Mouse (Mus musculus) neural tube, embryonic 12.5 days (tissue): ENCODE data around the gene Gstm7. TPM values are rescaled to one million over a fixed set of nuclear protein-coding genes. Genes with fewer than 3 reads are reported as not detected.
"Not testable (repeated sequence)": the region's sequence is repeated elsewhere in the genome, so short reads cannot be mapped to it uniquely, and the experiment has no call there.

Source experiments
- ATAC-seq: fragments of 200-750 bp; cut with Nextera tagmentation; 2 replicates; pipeline ENCODE4 v1.8.0; 2017; ENCODE audit warnings: low read depth, mild to moderate bottlenecking, moderate TSS enrichment, moderate library complexity; ENCODE audit not compliant: low FRiP score
- H3K27ac ChIP-seq: fragments of 300-500 bp; sonication (generic); 2 replicates; pipeline ENCODE4 v1.5.1; 2016
- H3K27me3 ChIP-seq: fragments of 300-500 bp; sonication (generic); replicated peaks from 2 replicates; pipeline ENCODE4 v1.6.1; 2016; ENCODE audit warnings: mild to moderate bottlenecking
- H3K36me3 ChIP-seq: fragments of 300-500 bp; sonication (generic); 2 replicates; pipeline ENCODE4 v1.6.1; 2016; ENCODE audit warnings: mild to moderate bottlenecking
- H3K4me1 ChIP-seq: fragments of 300-500 bp; sonication (generic); 2 replicates; pipeline ENCODE4 v1.6.1; 2016
- H3K4me2 ChIP-seq: fragments of 300-500 bp; sonication (generic); replicated peaks from 2 replicates; pipeline ENCODE4 v1.6.1; 2016; ENCODE audit warnings: mild to moderate bottlenecking
- H3K4me3 ChIP-seq: fragments of 300-500 bp; sonication (generic); 2 replicates; pipeline ENCODE4 v1.5.1; 2016
- H3K9ac ChIP-seq: fragments of 300-500 bp; sonication (generic); 2 replicates; pipeline ENCODE4 v1.6.1; 2016; ENCODE audit warnings: mild to moderate bottlenecking
- H3K9me3 ChIP-seq: fragments of 300-500 bp; sonication (generic); 2 replicates; pipeline ENCODE4 v1.6.1; 2016; ENCODE audit warnings: mild to moderate bottlenecking
- WGBS: fragments of 180-500 bp; shearing (Covaris S2); methylation state at CpG from one replicate; pipeline ENCODE4 v1.1.7; 2016; 5-methylcytosine and 5-hydroxymethylcytosine counted together
- polyA plus RNA-seq: library from polyadenylated mRNA; unstranded; fragments of >200 nt; fragmentation: Nextera tagmentation; extraction: Ambion mirVana; gene quantifications from 2 replicates; pipeline ENCODE4 v1.2.1, GENCODE M21; 2016

Gene Gstm7
- polyA plus RNA-seq = 76.8 and 79.0 TPM in 2 replicates

DNA sequence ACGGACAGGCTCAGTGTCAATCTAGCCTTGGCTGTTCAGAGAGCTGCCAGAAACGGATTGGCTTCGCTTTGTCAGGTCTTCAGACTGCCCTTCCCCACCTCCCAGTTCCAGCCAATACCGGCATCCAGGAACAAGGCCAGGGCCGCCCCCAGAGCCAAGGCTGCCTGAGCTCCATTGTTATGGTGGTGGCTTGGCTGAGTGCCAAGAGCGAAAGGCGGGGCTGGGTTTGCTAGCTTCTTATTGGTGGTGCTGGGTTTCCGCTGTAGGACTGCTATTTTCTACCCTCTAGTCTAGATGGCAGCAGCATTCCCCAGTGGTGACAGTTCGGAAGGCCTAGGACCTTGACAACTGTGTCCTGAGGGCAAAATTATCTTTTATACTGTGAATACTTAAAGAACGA, at the start of gene Gstm7:
Gstm7 (minus strand) TSS at position 148 of the 400 bp plus-strand sequence.
- Histone ChIP-seq H3K4me2 (peak within 1 kb of the TSS; percentile 60), H3K36me3 (no peaks in the 10 kb centered on the region), H3K4me3 (peak within 1 kb of the TSS; percentile 24; the same call in 1 of the 2 replicates), H3K27me3 (no peaks in the 10 kb centered on the region), H3K9ac (peak within 1 kb of the TSS; percentile 30; the same call in 1 of the 2 replicates), H3K27ac (peak within 1 kb of the TSS; percentile 60), H3K4me1 (peaks cover 20% of the 10 kb centered on the region), H3K9me3 (no peaks in the 10 kb centered on the region)
- peak; percentile 97 for ATAC-seq
- WGBS = 5% methylated on average over 10 of the region's 10 CpGs

DNA sequence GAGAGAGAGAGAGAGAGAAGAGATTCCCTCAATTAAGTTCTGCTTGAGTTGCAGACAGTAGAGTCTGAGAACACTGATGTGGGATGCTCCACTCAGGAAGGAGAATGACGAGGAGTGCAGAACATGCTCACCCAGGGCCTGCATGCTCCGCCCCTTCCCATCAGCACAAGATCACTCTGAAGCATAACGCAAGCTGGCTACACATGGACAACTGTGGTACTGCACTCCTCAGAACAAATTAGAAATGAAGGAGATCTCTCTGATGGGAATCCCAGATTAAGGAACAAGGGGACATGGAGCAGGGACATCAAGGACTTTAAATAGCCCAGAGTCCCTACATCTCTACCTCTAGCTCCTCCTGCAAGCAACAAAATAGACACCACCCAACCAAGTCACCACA, 49.6 kb upstream of the Gstm7 start:
- no peak overlapping the region for H3K27ac ChIP-seq
- no peak overlapping the region for H3K9ac ChIP-seq
- no peak for ATAC-seq
- H3K36me3 ChIP-seq = no peaks in the 10 kb centered on the region
- no peak overlapping the region for H3K4me3 ChIP-seq
- 76% methylated on average over 3 of the region's 3 CpGs for WGBS
- no peak overlapping the region for H3K4me2 ChIP-seq
- H3K27me3 ChIP-seq = no peaks in the 10 kb centered on the region
- H3K9me3 ChIP-seq = no peaks in the 10 kb centered on the region
- no peaks in the 10 kb centered on the region for H3K4me1 ChIP-seq

DNA sequence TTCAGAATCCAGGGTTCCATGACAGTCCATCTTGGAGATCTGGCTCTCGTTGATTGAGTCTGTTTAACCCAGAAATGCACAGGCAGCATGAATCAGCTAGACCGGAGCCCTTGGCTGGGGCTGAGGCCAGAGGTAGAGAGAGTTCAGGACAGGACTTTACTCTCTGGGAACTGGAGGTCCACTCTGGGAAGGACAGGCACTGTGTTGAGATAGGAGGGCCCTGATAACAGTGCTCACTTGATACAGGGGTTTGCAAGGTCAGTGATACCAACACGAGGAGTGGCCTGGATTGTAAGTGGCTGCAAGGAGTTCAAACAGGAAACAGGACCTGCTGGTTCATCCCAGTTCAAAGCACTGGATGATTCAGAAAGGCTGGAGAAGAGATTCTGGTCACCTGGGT, 46.1 kb upstream of the Gstm7 start:
- Histone ChIP-seq H3K4me2 (no peak overlapping the region), H3K9me3 (no peaks in the 10 kb centered on the region), H3K4me3 (no peak overlapping the region), H3K9ac (no peak overlapping the region), H3K27ac (no peak overlapping the region), H3K27me3 (no peaks in the 10 kb centered on the region), H3K36me3 (no peaks in the 10 kb centered on the region), H3K4me1 (no peaks in the 10 kb centered on the region)
- 87% methylated on average over 3 of the region's 3 CpGs for WGBS
- ATAC-seq = no peak

DNA sequence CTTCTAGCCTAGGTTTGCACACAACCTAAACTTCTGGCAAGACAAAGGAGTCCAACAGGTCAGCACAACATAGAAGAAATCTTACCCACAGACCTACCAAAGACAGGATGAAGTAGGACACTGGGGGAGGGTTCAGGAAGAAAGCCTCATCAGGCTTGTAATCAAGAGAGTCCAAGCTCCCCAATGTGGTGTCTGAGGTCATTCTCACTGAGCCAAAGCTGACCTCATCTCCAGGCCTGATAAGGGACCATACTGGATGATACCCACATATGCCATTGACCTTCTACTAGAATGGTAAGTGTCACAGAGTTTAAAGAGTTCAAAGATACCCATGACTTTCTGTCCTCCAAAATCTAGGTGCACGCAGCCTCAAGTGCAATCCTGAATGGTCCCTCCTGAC, 42.6 kb upstream of the Gstm7 start:
- Histone ChIP-seq H3K36me3 (no peaks in the 10 kb centered on the region), H3K27me3 (no peaks in the 10 kb centered on the region), H3K4me1 (no peaks in the 10 kb centered on the region), H3K9me3 (no peaks in the 10 kb centered on the region), H3K4me3 (no peak overlapping the region), H3K9ac (no peak overlapping the region), H3K27ac (no peak overlapping the region), H3K4me2 (no peak overlapping the region)
- WGBS = 97% methylated on average over 1 of the region's 1 CpGs
- no peak for ATAC-seq

DNA sequence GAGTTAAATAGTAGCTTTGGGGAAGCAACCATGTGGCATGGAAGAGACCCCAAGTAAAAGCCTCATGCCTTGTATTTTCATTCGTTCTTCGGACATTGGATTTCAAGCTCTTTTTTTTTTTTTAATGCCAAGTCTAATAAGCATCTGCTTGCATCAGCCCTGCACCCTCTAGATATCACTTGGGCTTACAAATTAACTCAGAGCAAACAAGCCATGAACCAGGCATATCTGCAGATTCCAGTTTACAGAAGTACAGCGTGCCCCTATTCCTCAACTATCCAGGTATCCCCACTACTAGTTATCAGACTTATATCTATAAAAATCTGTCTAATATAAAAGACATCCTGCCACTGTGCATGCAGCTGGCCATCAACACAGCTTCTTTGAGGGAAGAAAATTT, 40.5 kb upstream of the Gstm7 start:
- no peak for ATAC-seq

DNA sequence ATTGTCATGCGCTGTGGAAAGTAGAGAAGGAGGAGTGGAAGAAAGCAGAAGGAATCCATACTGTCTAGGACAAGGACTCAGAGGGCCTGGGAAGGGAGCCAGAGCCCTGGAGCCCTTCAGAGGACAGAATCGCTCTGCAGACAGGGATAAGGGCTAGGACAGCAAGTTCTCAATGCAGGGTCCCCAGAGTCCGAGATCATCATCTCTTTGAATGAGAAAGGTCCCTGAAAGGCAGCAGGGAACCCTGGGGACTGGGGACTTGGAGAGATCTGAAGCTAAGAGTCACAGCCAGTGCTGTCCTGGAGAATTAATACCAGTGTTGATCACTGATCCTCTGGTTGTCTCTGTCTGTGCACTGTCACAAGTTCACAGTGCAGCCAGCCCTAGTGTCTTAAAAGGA, 39.5 kb upstream of the Gstm7 start:
- not testable (repeated sequence) for H3K27ac ChIP-seq, H3K9me3 ChIP-seq, H3K36me3 ChIP-seq, H3K4me1 ChIP-seq, H3K9ac ChIP-seq, H3K4me2 ChIP-seq, ATAC-seq, H3K4me3 ChIP-seq, H3K27me3 ChIP-seq
- WGBS = 60% methylated on average over 3 of the region's 3 CpGs

More for the DNA sequence above, 40.5 kb upstream of the Gstm7 start:
- Histone ChIP-seq H3K9me3 (no peaks in the 10 kb centered on the region), H3K4me2 (no peak overlapping the region), H3K4me3 (no peak overlapping the region), H3K9ac (no peak overlapping the region), H3K27me3 (no peaks in the 10 kb centered on the region), H3K27ac (no peak overlapping the region), H3K36me3 (no peaks in the 10 kb centered on the region), H3K4me1 (no peaks in the 10 kb centered on the region)
- WGBS = 94% methylated on average over 3 of the region's 3 CpGs

DNA sequence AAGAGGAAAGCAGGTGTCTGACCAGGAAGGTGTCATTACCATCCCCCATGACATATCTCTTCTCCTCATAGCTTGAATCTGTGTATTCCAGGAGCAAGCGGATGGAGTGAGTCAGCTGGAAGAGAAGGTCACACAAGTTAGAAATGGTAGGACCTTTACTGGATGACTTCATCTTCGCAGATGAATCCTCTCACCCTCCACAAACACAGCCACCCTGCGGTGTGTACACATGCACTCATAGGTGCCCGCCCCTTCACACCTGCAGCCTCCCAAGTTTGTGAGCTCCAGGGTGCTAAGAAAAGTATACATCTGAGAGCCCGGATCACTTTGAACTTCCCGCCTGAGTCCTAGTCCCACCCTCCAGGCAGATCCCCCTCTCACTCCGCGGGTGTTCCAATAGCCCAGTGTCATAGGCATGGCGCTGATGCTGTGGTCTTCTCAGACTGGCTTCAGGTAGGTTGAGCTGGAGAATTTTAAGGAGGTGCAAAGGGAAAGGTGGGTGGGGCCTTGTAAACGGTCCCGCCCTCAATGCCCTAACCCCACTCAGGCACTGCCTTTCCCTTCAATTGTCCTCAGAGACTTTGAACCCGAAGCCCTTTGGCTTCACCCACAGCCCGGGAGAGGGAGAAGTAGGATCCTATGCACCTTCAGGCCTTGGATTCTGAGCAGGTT, 37.2 kb upstream of the Gstm7 start, which contains the start of gene Gstm3:
Gstm3 (minus strand) TSS at position 560 of the 672 bp plus-strand sequence.
- Histone ChIP-seq H3K4me3 (no peak within 1 kb of the TSS), H3K4me1 (no peaks in the 10 kb centered on the region), H3K36me3 (no peaks in the 10 kb centered on the region), H3K9ac (no peak within 1 kb of the TSS), H3K4me2 (no peak within 1 kb of the TSS), H3K27ac (no peak within 1 kb of the TSS), H3K9me3 (no peaks in the 10 kb centered on the region), H3K27me3 (no peaks in the 10 kb centered on the region)
- WGBS = 51% methylated on average over 13 of the region's 13 CpGs
- ATAC-seq = no peak

DNA sequence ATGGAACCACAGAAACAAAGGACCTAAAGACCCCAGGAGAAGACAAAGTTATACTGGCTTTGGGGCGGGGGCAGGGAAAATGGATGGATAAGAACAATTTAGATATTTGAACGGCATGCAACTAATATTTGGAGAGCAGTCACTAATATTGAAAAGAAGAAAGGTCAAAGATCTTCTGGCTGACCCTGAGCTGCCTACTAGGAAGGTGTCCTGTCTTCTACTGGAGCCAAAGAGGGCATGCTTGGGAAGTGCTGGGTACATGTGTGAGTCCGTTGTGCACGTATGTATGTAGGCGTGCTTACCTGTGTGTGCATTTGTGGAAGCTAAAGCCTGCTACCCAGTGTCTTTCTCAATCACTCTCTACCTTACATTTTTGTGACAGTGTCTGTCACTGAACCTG, 35.0 kb upstream of the Gstm7 start:
- Histone ChIP-seq H3K9me3 (no peaks in the 10 kb centered on the region), H3K9ac (no peak overlapping the region), H3K27me3 (no peaks in the 10 kb centered on the region), H3K4me2 (no peak overlapping the region), H3K36me3 (no peaks in the 10 kb centered on the region), H3K4me1 (no peaks in the 10 kb centered on the region), H3K4me3 (no peak overlapping the region), H3K27ac (no peak overlapping the region)
- no peak for ATAC-seq
- WGBS = 94% methylated on average over 5 of the region's 5 CpGs

DNA sequence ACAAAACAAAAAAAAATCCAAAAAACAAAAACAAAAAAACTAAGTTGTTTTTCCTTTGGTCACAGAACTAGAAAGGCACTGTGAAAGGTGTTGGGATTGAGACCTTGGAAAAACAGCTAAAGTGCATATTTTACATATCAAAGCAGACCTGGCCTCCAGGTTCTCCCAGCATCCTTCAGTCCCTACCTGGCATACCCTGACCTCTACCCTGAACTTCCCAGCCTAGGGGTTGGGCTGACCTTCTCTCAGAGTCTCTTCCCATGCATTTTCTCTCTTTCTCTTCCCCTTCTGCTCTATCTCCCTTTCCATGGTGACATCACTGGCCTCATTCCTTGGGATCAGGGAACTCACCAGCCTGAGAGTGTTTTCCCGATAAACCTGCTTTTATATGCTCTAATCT, 34.0 kb upstream of the Gstm7 start:
- ATAC-seq = no peak
- H3K27me3 ChIP-seq = no peaks in the 10 kb centered on the region

DNA sequence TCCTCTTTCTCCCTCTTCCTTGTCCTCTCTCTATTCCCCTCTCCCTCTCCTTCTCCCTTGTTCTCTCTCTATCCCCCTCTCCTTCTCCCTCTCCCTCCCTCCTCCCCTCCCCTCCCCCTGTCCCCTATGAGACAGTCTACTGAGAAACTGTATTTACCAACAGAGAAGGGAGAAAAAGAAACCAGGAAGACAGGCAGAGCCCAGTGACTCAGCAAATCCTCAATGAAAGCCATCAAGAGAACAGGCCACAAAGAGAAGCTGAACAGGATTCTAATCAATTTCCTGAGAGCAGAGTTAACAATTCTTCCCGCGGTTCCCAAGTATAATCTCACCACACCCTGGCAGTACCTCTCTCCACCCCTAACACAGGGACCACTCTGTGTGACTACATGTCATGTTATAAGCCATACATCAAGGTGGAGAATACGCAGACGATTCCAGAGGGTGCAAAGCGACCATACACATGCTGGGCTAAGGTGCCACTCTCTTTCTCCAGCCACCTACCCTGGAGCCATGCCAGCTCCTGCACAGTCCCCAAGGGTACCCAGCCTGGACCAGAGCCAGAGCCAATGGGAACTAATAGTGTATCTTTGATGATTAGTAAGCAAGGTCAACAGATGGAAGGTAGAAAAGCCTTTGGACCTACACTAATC, 33.2 kb upstream of the Gstm7 start:
- no peaks in the 10 kb centered on the region for H3K4me1 ChIP-seq
- H3K9me3 ChIP-seq = no peaks in the 10 kb centered on the region
- no peak overlapping the region for H3K4me2 ChIP-seq
- no peak overlapping the region for H3K4me3 ChIP-seq
- 75% methylated on average over 5 of the region's 5 CpGs for WGBS
- no peaks in the 10 kb centered on the region for H3K27me3 ChIP-seq
- ATAC-seq = no peak
- H3K9ac ChIP-seq = no peak overlapping the region
- H3K27ac ChIP-seq = no peak overlapping the region
- H3K36me3 ChIP-seq = no peaks in the 10 kb centered on the region

More for the DNA sequence above, 34.0 kb upstream of the Gstm7 start:
- no peak overlapping the region for H3K9ac ChIP-seq
- no peaks in the 10 kb centered on the region for H3K9me3 ChIP-seq
- no peak overlapping the region for H3K4me2 ChIP-seq
- H3K27ac ChIP-seq = no peak overlapping the region
- 76% methylated on average over 1 of the region's 1 CpGs for WGBS
- H3K4me3 ChIP-seq = no peak overlapping the region
- no peaks in the 10 kb centered on the region for H3K36me3 ChIP-seq
- H3K4me1 ChIP-seq = no peaks in the 10 kb centered on the region

DNA sequence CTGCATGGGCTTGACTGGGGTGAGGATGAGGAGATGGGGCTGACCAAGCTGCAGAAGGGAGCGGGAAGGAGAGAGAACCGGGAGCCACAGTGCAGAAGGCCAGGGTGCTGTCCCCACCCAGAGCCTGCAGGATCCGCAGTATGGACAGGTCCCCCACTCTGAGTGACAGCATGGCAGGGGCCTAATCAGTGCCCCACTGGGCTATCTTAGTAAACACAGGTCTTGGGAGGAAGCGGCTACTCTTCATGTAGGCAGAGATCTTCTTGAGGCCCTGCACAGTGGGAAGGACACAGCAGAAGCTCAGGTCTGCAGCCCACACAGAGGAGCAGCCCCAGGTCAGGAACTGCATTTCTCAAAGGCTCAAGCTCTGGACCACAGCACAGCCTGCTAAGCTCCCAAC, 32.4 kb upstream of the Gstm7 start:
- no peak overlapping the region for H3K27ac ChIP-seq
- H3K4me1 ChIP-seq = no peaks in the 10 kb centered on the region
- H3K36me3 ChIP-seq = no peaks in the 10 kb centered on the region
- H3K9ac ChIP-seq = no peak overlapping the region
- H3K4me2 ChIP-seq = no peak overlapping the region
- no peaks in the 10 kb centered on the region for H3K9me3 ChIP-seq
- no peak overlapping the region for H3K4me3 ChIP-seq
- H3K27me3 ChIP-seq = no peaks in the 10 kb centered on the region
- ATAC-seq = no peak
- 82% methylated on average over 4 of the region's 4 CpGs for WGBS

DNA sequence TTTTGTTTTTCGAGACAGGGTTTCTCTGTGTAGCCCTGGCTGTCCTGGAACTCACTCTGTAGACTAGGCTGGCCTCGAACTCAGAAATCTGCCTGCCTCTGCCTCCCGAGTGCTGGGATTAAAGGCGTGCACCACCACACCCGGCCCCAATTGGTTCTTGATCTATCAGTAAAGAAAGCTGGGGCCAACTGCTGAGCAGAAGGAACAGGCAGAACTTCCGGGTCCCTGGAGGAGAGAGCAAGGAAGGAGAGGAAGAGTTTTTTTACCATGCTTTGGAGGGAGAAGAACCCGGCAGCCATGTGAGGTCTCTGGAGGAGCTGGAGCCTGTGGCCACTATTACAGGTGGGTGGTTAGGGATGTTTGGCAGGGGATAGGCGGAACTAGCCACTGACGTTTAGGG, 23.6 kb upstream of the Gstm7 start:
- not testable (repeated sequence) for H3K27ac ChIP-seq, H3K9ac ChIP-seq, ATAC-seq, H3K4me1 ChIP-seq, H3K4me2 ChIP-seq, H3K36me3 ChIP-seq, H3K9me3 ChIP-seq, H3K27me3 ChIP-seq, H3K4me3 ChIP-seq
- WGBS = 85% methylated on average over 9 of the region's 9 CpGs

DNA sequence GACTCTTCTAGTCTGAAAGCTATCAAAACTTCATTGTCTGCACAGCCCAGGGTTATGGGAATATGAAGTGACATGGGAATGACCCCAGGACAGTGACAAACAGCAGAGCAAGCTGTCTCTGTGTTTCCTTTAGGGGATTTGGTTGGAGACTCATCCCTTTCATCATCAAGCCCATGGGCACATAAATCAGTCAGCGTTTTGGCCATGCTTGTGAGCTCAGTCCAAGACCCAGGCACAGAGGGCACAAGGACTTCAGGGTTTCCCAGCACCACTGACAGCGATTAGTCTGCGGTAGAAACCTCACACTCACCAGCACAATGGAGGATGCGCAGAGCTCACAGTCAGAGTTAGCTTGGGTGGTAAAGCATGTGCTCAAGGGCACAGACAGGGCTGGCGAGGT, 22.3 kb upstream of the Gstm7 start:
- Histone ChIP-seq H3K27me3 (no peaks in the 10 kb centered on the region), H3K9ac (no peak overlapping the region), H3K4me1 (no peaks in the 10 kb centered on the region), H3K9me3 (no peaks in the 10 kb centered on the region), H3K4me3 (no peak overlapping the region), H3K4me2 (no peak overlapping the region), H3K36me3 (no peaks in the 10 kb centered on the region), H3K27ac (no peak overlapping the region)
- WGBS = 81% methylated on average over 5 of the region's 5 CpGs
- ATAC-seq = no peak
